Mouse (Mus musculus): ENCODE measurements around the gene Agmat. TPM values are rescaled to one million over a fixed set of nuclear protein-coding genes. Genes with fewer than 3 reads are reported as not detected.
"Not testable (repeated sequence)": the region's sequence is repeated elsewhere in the genome, so short reads cannot be mapped to it uniquely, and the experiment has no call there.

The Agmat gene
- total RNA-seq, 2 experiments from 2014 or later, result 0.64 to 1.5 TPM

DNA sequence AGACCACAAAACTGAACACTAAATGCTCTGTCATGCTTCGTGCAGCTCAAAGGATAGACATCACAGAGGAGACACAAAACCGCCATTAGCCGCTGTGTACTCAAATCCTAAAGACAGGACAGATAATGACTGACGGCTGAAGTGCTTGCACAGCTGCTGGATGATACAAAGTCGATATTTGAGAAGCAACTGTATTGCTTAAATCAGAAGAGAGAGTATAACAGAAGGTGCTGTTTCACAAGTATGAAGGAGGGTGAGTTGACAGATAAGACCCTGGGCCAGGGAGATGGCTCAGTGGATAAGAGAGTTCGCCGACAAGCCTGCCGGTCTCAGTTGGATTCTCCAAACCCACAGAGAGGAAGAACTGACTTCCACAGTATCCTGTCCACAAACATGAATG, 25.4 kb downstream of the Agmat start:
- no peak for DNase-seq (ENCODE audit: low spot score in 2 of 2)

DNA sequence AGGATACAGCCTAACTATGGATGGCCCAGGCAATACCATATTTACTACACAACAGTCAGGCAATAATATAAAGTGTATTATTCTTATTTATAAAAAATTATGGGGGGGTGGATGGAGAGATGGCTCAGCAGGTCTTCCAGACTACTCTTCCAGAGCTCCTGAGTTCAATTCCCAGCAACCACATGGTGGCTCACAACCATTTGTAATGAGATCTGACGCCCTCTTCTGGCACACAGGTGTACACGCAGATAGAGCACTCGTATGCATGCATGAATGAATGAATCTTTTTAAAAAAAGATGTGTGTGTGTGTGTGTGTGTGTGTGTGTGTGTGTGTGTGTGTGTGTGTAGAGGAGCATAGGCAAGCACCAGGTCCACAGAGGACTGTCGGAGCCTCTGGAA, 26.5 kb downstream of the Agmat start:
- not testable (repeated sequence) for DNase-seq (ENCODE audit: low spot score in 2 of 2)

DNA sequence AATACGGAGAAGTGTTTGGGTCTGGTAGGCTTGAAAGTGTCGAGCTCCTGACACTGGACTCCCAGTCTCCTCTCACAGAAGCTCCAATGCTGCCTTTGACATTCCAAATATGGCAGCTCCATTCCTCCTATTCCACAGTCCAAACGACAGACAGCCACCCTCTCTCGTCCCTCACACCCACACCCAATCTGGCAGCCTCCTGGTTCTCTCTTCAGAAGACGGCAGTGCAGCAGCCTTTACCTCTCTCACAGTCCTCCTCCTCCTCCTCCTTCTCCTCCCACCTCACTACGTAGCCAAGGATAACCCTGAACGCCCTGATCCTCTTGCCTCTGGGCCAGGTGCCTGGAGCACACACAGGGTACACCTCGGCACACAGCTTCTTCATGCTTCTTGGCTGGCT, 33.4 kb downstream of the Agmat start:
- no peak for DNase-seq (ENCODE audit: low spot score in 2 of 2)

DNA sequence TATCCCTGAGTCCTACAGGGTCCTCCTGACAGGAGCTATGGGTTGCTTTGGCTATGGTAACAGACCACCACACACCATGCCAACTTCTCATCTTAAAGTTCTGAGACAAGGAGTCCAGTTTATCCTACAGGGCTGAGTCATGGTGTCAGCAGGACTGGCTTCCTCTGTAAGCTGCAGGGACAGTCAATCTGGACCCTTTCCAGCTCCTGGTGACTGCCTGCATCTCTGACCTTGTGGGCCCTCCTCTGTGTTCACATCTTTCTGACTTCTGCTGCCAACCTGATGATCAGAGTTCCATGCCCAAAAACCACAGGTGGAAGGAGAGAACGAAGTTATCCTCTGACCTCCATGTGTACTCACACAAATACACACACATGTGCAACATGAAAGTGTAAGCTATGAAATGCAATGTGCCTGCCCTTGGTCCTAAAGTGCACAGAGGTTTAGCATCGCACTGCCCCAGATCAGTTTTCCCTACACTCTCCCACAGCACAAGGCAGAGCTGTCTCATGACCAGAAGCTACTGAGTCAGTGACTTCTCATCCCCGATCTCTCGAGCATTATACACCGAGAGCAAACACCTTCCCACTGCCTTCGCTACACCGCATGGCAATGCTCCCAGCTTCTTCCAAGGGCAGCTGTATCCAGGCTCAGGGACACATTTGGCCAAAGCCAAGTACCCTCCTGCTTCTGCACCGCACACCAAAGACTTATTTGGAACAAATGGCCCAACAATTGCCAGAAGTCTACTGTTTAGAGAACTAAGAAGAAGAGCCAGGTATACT, 34.9 kb downstream of the Agmat start:
- no peak for DNase-seq (ENCODE audit: low spot score in 2 of 2)

DNA sequence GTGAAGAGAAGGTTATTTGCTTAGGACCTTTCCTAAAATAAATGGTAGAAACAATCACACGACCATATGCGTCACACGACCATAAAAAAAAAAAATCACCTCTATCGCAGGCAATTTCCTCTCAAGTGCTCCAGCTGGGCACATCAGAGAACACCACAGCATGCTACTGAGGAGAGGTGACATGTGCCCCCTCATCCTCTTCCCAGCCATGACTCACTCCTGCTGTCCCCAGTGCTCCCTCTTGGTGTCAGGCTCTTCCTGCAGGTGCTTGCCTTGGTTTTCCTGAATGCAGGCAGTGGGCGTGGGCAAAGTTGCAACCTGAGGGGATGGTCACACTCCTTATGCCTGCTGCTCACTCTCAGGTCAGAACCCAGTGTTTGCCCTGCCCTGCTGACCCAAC, 38.4 kb downstream of the Agmat start:
- DNase-seq (ENCODE audit: low spot score in 2 of 2), result no peak

DNA sequence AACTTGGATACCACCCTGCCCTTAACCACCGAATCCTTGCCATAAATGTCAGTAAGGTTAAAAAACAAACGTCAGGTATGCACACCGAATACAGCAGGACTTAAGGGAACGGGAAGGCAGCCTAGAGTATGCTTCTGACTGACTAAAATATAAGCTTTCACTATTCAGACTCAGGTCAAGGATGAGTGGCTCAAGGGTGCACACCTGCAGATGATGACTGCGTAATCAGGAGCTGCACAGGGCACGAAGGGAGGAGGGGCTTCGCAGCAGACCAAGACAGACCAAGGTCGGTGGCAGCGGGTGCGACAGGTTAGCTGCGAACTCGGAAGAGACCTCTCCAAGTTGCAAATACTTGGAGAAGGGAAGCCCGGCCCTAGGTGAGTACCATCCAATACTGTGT, 39.7 kb downstream of the Agmat start:
- no peak for DNase-seq (ENCODE audit: low spot score in 2 of 2)

DNA sequence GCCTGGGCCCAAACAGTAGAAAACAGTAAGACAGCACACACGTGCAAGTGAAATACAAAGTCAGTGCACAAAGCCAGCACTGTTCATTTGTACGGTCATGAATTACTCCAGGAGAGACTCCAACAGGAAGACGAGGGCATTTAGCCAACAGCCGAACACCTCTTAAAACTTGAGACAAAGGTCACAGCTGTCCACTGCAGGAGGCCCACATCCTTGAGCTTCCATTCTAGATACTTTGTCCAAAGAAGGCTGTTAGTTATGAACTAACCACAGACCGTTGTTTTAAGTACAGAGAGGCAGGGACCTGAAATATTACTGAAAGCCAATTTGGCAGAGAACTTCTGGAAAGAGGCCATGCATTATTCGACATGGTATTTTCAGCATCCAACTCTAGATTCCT, 40.6 kb downstream of the Agmat start:
- DNase-seq (ENCODE audit: low spot score in 2 of 2), result no peak

DNA sequence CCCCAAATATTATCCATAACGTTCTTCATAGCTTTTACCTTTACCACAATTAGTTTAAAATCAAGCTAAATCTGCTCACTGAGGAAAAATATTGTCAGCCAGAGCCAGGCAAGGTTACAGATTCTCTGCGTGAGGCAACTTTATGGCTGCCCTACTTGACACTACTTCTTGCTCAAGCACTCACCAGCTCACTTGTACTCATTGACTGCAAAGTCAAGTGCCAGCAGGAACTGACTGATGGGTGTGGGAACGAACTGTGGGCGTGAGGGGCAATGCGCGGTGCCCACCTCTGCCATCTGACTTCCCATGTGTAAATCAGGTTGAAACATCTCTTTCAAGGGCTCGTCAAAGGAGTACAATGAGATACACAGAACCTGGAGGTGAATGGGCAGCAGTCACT, 41.0 kb downstream of the Agmat start:
- DNase-seq (ENCODE audit: low spot score in 2 of 2), result no peak

DNA sequence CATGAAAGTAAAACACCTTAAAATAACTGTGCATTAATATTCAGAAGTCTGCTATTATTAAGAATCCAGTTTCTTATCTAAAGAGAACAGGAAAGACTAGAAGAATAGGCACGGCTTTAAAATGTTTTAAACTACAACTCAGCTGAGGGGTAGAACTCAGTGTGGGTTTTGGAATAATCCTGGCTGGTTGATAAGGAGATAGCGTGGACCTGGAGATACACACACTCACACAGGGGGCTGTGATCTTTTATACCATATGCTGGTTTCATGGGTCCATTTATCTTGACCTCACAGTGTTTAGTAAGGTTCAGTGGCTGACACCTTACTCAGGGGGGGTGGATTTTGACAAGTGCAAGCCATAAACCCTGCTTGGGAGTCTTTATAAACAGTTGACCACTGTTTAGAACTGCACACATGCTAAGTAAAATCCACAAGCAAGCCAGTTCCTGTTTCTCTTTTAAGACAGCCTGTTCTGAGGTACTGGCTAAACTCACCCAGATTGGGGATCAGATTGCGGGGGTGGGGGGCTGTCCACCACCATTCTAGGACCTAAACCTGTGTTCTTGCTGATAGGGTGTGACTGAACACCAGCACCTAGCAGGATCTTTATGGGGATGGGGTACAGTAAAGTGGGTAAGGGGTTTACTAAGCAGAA, 43.2 kb downstream of the Agmat start:
- no peak for DNase-seq (ENCODE audit: low spot score in 2 of 2)

DNA sequence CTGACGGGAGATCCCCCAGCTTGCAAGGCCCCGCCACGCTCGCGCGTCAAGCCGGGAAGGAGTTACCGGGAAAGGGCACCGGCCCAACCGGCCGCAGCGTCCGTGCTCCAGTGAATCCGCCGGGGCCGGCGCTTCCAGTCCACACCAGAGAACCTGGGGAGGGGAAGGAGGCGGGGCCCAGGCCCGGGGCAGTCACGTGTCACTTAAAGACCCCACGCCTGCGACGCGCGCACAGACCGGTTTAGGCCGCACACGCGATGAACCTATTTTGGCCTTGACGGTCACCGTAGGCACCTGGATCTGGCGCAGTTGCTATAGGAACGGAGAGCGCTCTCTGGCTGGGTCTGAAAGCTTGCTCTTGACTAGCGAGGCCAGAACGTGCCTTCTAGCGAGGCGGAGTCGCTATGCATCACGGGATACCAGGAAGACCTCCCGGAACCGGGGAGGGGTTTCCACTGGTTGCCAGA, 44.1 kb downstream of the Agmat start, which contains the start of gene Dnajc16:
TSS of gene Dnajc16 (minus strand) at position 408 of the 467 bp plus-strand sequence.
- DNase-seq (ENCODE audit: low spot score in 2 of 2), result peak; percentile 86 to 96

DNA sequence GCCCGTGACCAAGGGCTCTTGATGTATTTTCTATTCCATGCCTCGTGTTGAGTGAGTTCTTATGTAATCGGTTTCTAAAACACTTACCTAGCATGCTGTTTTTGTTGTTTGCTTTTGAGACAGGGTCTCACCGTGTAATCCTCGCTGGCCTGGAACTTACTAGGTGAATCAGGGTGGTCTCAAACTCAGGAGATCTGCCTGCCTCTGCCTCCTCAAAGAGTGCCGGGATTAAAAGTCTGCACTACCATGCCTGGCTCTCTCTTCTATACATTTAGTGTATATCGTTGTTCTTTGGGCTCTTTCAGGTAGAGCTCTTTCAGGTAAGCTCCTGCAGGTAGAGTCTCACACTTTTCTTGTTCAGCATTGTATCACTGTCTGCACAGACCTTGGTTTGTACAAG, 45.0 kb downstream of the Agmat start:
- no peak for DNase-seq (ENCODE audit: low spot score in 2 of 2)

DNA sequence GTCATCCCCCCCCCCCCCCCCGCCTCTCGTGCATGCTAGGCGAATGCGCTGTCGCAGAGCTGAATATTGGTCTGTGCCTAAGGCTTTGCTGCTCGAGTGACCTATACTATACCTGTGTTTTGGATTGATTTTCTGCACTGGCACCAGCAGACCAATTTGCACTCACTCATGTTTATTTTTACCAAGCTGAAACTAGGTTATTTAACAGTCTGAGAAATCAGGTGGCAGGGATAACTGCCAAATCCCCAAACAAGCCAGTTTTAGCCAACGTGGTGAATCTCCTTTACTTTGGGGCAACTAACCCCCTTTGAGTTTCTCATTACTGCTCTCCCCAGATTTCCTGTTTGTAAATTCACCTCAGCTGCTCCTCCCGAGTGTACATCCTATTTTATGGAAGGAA, 45.5 kb downstream of the Agmat start:
- DNase-seq (ENCODE audit: low spot score in 2 of 2), result no peak

DNA sequence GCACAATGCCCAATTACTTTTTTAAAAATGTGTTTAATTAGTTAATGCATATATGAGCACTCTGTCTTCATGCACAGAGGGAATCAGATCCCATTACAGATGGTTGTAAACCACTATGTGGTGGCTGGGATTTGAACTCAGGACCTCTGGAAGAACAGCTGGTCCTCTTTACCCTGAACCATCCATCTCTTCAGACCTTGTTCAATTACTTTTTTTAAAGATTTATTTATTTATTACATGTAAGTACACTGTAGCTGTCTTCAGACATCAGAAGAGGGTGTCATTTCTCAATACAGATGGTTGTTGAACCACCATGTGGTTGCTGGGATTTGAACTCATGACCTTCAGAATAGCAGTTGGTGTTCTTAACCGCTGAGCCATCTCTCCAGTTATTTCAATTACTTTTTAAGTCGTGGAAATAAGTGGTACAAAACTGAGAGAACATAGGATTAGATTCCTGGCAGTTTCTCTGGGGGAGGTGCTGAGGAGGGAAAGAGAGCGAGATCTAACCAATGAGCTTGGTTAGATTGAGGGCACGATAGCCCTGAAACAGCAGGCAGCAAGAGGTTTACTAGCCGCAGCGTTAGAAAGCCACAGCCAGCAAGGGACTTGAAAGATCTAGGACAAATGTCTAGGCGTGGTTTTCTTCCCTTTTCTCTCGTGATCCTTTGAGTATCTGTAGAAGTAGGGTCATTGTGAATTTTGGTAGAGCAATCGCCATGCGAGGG, 46.2 kb downstream of the Agmat start:
- no peak for DNase-seq (ENCODE audit: low spot score in 2 of 2)

DNA sequence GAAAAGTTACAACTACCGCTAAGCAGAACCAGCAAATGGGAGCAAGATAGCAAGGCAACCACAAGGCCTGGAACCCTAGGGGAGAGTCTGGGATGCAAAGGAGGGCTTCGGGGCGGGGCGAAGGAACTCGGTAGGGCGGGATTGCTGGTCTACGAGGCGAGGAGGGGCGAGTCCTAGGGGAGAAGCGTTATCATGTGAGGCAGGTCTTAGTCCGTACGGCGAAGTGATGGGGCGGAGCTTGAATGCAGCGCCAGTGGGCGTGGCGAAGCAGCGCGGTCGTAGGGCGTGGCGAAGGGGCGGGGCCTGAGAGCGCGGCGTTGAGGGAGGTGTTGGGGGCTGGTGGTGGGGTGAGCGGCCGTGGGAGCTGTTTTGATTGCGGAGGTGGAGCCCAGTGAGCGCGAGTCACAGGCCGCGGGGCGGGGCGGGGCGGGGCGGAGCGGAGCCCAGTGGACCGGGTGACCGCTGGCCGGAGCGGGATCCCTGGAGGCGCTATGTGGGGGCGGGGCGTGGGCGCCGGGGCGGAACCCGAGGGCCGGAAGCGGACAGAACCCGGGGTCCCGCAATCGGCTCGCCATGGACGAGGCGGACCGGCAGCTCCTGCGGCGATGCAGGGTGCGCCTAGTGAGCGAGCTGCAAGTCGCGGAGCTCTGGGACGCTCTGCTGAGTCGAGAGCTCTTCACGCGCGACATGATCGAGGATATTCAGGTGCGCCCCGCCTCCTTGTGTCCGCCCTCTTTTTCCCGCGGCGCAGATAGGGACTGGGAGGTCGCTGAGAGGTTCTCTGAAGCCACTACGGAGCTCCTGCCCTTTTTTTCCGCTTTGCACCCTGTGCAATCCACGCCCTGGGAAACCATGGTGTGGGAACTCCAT, 47.0 kb downstream of the Agmat start, which contains the start of gene Casp9:
TSS of gene Casp9 (plus strand) at position 331 of the 870 bp plus-strand sequence.
- DNase-seq (ENCODE audit: low spot score in 2 of 2), result peak; percentile 93 to 98

DNA sequence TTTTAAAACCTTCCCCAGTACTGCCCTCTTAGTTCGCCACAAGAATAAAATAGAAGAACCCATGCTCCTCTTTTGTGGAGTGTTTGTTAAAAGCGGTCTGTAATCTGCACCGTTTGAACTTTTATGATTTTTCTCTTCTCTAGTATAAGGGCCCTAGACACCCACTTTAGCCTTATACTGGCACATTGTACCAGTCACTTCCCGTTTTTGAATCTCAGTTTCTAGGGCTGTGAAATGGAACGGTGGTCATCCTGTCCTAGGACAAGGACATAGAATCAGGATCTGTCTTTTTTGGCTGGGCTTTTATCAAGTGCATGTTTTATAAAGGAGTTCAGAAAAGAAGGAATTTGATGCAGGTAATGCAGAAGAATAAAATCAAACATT, 47.7 kb downstream of the Agmat start:
- no peak for DNase-seq (ENCODE audit: low spot score in 2 of 2)

DNA sequence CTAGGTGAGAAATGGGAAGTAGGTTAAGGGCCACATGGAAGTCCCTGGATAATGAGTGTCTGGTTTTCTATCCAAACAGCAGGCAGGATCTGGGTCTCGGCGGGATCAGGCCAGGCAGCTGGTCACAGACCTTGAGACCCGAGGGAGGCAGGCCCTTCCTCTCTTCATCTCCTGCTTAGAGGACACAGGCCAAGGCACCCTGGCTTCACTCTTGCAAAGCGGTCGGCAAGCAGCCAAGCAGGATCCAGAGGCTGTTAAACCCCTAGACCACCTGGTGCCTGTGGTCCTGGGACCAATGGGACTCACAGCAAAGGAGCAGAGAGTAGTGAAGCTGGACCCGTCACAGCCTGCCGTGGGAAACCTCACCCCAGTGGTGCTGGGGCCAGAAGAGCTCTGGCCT, 49.9 kb downstream of the Agmat start:
- DNase-seq (ENCODE audit: low spot score in 2 of 2), result no peak

DNA sequence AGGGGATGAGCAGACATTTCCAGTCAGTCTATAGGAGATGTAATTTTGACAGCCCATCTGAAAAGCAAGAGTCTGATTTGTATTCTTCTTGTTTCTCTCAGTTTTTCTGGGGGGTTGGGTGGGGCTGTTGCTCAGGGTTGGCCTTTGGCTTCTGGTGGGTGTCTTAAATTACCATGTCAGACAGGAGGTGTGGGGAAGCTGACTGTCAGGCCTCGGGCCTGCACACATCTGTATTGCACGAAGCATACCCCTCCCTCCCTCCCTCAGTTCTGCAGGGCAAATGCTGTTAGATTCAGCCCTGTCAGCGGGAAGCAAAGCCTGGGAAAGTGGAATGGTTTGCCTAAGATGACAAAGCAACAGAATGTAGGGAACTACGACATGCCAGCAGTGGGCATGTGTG, 50.5 kb downstream of the Agmat start:
- no peak for DNase-seq (ENCODE audit: low spot score in 2 of 2)

DNA sequence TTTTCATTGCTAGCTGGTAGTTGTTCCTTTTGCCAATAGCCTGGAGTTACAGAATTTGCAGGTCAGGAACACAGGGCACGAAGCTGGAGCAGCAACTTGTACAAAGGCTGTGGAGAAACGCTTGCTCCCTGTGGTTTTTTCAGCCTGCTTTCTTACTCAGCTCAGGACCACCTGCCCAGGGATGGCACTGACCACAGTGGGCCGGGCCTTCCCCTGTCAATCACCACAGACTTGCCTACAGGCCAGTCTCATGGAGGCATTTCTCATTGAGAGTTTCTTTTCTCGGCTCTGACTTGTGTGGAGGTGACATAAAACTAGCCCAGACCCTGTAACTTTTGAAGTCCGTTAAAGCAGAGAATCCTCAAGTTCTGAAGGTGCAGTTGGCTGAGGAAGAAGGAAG, 51.1 kb downstream of the Agmat start:
- DNase-seq (ENCODE audit: low spot score in 2 of 2), result no peak

DNA sequence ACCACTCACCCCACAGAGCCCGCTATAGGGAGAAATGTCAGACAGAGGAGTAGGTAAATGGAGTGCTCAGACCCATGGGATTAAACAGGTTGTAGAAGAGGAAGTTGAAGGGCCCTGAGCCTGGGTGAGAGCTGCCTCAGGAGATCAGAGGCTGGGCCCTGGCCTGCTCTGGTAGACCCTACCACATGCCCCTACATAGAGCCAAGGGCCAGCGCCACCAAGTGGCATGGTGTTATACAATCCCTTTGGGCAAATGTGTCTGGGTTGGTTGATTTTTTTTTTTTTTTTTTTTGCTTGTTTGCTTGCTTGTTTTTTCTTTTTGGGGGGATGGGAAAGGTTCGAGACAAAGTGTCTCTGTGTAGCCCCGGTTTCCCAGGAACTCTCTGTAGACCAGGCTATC, 57.6 kb downstream of the Agmat start:
- no peak for DNase-seq (ENCODE audit: low spot score in 2 of 2)

DNA sequence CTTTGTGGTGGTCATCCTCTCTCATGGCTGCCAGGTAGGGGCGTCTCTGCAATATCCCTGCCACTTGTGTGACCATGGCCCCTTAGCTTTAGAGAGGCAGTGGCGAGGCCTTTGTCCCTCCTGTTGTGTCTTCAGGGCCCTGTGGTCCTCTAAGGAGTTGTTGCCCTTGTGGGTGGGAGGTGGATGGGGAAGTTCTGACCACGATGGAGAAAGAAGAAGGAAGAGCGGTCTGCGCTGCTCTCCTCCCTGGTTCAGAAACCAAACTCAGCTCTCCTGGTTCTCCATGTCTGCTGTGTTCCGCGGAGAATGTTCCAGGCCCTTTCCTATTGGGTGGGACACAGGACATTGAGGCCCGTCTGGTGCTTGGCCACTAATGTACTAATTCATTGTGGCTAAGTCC, 59.4 kb downstream of the Agmat start:
- DNase-seq (ENCODE audit: low spot score in 2 of 2), result no peak
